Mouse (Mus musculus): ENCODE measurements around the gene Alg3.

GRCm38 (mm10) chr16:20600511-20600910, 11.0 kb downstream of the Alg3 start:
- TF ChIP-seq CTCF (IDR thresholded peaks at IDR 0.05; ENCODE audit: low read depth, low read length) (no peak), POLR2A (IDR thresholded peaks at IDR 0.05; ENCODE audit: insufficient read depth, low read length) (no peak), EP300 (IDR thresholded peaks at IDR 0.05; ENCODE audit: insufficient read depth, low read depth, low read length) (no peak)

All from ES-Bruce4 (cell line).